Mouse (Mus musculus) embryonic fibroblast, embryonic 13.5 days (primary cell): ENCODE data around the gene Klk1b21. TPM values are rescaled to one million over a fixed set of nuclear protein-coding genes. Genes with fewer than 3 reads are reported as not detected.
"Not testable (repeated sequence)": the region's sequence is repeated elsewhere in the genome, so short reads cannot be mapped to it uniquely, and the experiment has no call there.

ENCODE experiments used
- H3K27ac ChIP-seq: 2 replicates; pipeline ENCODE4 v1.5.1; 2012; ENCODE audit warnings: low read length, control low read depth, inconsistent platforms; ENCODE audit not compliant: insufficient read depth
- H3K4me1 ChIP-seq: 2 replicates; pipeline ENCODE4 v1.6.1; 2011; ENCODE audit warnings: low read length; ENCODE audit not compliant: control insufficient read depth, insufficient read depth
- H3K4me3 ChIP-seq: 2 replicates; pipeline ENCODE4 v1.5.1; 2011; ENCODE audit warnings: mild to moderate bottlenecking, control low read depth, low read length; ENCODE audit not compliant: insufficient read depth
- CTCF ChIP-seq: IDR thresholded peaks from 2 replicates; pipeline ENCODE4 v1.5.1; 2011; ENCODE audit warnings: mild to moderate bottlenecking, control low read depth, low read length, moderate library complexity, borderline replicate concordance; ENCODE audit not compliant: insufficient read depth
- POLR2A ChIP-seq: IDR thresholded peaks from 2 replicates; pipeline ENCODE4 v1.6.1; 2011; ENCODE audit warnings: low read depth, mild to moderate bottlenecking, control low read depth, low read length, moderate library complexity
- polyA plus RNA-seq: library from polyadenylated mRNA; stranded (reverse); fragments of >200 nt; gene quantifications from 2 replicates; pipeline ENCODE4 v1.2.4, GENCODE M21; 2011; ENCODE audit warnings: low read depth; ENCODE audit not compliant: missing spikeins, insufficient read length

Gene Klk1b21
- not detected in 2 replicates for polyA plus RNA-seq

DNA sequence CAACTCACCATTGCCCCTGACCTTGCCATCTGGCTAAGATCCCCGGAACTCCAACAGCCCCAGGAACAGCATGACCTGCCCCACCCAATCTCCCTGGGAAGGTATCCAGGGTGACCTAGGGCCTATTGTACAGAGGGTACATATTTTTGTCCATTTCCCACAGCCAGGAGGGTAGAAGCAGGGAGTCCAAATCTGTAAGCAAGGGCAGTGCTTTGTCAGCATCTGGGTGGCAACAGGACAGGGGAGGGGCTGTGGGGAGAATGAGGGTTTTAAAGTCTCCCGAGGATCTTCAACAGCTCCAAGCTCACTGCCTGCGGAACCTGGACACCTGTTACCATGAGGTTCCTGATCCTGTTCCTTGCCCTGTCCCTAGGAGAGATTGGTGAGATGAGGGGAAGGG, at the start of gene Klk1b21:
Gene Klk1b21, plus strand, starts transcription at position 301 of the 400 bp plus-strand sequence.
- not testable (repeated sequence) for H3K4me1 ChIP-seq, H3K4me3 ChIP-seq, H3K27ac ChIP-seq

DNA sequence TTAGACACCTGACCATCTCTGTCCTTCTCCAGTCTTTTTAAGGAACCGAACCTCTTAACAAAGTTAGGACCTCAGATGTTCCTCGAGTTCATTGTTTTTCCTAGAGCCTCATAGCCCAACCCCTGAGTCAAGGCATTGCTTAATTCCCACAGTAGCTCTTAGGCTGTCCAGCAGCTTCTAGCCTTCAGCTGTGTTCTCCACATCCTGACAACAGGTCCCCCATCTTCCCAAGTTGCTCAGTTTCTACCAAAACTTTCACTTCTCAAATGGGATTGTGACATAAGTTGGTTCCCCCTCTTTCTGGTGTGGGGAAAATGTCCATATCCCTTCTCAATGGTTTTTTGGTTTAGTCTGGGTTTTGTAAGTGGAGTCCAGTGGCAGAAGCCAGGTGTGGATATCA, 30.0 kb upstream of the Klk1b21 start:
- Histone ChIP-seq H3K27ac (no peak overlapping the region), H3K4me1 (no peaks in the 10 kb centered on the region), H3K4me3 (no peak overlapping the region)
- no peak for TF ChIP-seq POLR2A
- no peak for TF ChIP-seq CTCF

DNA sequence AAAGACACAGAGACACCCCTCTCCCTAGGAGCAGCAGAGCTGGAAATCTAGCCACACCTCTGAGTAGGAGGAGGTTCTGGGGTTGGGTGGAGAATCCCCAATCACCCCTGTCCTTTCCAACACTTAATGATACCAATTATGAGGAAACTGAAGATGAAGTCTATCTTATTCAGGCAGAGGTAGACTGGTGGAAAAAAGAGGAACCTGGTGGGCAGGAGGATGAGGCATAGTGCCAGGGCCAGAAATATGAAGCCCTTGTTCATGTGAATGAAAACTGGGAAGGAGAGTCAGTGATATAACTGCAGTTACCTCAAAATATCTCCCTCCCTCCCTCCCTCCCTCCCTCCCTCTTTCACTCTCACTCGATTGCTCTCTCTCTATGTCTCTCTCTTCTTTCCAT, 24.4 kb upstream of the Klk1b21 start:
- no peak overlapping the region for H3K27ac ChIP-seq
- H3K4me3 ChIP-seq, result no peak overlapping the region
- no peak for TF ChIP-seq CTCF
- no peak for TF ChIP-seq POLR2A
- no peaks in the 10 kb centered on the region for H3K4me1 ChIP-seq

DNA sequence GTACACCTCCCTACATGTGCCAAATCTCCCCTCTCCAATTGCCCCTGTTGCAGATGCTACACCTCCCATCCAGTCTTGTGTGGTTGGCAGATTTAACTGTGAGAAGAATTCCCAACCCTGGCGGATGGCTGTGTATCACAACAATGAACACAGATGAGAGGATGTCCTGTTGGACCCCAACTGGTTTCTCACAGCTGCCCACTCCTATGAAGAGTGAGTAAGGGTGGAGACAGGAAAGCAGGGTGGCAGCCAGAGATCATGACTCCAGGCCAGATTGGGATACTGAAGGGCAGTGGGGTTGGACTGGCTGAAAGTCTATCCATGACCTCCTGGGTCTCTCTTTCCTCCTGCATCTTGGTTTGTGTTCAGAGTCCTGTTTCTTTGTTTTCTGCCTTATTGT, 6.0 kb upstream of the Klk1b21 start:
- no peaks in the 10 kb centered on the region for H3K4me1 ChIP-seq
- TF ChIP-seq CTCF (no peak), POLR2A (no peak)
- H3K4me3 ChIP-seq, result no peak overlapping the region
- no peak overlapping the region for H3K27ac ChIP-seq

DNA sequence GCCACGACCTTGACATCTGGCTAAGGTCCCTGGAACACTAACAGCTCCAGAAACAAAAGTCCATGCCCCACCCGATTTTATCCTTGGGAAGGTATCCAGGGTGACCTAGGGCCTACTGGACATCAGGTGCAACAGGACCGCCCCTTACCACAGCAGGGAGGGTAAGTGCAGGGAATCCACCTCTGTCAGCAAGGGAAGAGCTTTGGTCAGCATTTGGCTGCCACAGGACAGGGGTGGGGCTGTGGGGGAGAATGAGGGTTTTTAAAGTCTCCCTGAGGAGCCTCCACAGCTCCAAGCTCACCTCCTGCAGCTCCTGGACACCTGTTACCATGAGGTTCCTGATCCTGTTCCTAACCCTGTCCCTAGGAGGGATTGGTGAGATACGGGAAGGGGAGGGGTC, 10.2 kb downstream of the Klk1b21 start, which contains the start of gene Klk1b22:
Gene Klk1b22, plus strand, starts transcription at position 301 of the 400 bp plus-strand sequence.
- H3K4me1 ChIP-seq, result no peaks in the 10 kb centered on the region
- no peak within 1 kb of the TSS for H3K27ac ChIP-seq
- H3K4me3 ChIP-seq, result no peak within 1 kb of the TSS
- no peak for TF ChIP-seq POLR2A
- TF ChIP-seq CTCF, result no peak

DNA sequence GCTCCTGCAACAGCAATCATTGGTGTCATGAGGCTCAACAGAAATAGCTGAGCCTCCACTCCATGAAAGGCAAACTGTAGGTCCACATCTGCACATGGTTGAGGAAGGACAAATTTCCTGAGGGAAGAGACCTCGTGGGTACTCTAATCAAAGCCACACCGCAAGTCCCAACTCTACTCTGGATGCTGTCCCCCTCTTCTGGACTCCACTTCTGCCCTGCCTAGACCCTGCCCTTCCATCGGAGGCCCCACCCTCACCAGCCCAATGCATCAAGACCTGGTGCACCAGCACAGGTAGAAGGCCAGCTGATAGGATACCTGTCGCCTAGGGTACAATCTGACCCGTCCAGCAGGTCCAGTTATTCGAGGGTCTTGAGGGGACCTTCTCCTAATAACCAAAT, 21.3 kb downstream of the Klk1b21 start:
- H3K4me1 ChIP-seq, result no peaks in the 10 kb centered on the region
- H3K4me3 ChIP-seq, result no peak overlapping the region
- TF ChIP-seq POLR2A (no peak), CTCF (no peak)
- H3K27ac ChIP-seq, result no peak overlapping the region

DNA sequence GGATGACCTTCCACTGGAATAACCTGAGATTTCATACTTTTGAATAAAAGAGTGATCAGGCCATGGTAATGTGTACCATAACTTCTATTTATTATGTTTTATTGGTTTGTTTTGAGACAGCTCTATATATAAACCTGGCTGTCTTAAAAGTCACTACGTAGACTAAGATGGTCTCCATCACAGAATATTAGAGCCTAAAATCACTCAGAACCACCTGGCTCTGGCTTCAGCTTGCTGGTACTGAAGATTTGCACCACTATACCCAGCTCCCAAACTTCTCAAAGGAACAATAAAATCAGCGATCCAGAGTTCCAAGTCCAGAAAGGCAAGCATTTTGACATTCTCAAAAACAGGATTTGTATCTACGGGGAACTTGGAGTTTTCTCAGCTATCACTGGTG, 34.3 kb downstream of the Klk1b21 start, which contains the start of gene Klk1b16:
Gene Klk1b16, plus strand, starts transcription at position 301 of the 400 bp plus-strand sequence.
- no peaks in the 10 kb centered on the region for H3K4me1 ChIP-seq
- H3K4me3 ChIP-seq, result no peak within 1 kb of the TSS
- TF ChIP-seq POLR2A (no peak), CTCF (no peak)
- no peak within 1 kb of the TSS for H3K27ac ChIP-seq

Other genes starting within 250 kb of the Klk1b21 start
- gene Klk4, start 221.2 kb upstream of the Klk1b21 start, polyA plus RNA-seq, result not detected in 2 replicates
- not detected in 2 replicates for gene Klk15, start 168.6 kb upstream of the Klk1b21 start, polyA plus RNA-seq
- not detected in 2 replicates for gene Klk1b8, start 151.7 kb upstream of the Klk1b21 start, polyA plus RNA-seq
- not detected in 2 replicates for gene Klk1b1, start 135.6 kb upstream of the Klk1b21 start, polyA plus RNA-seq
- gene Klk1b9, start 126.3 kb upstream of the Klk1b21 start, polyA plus RNA-seq, result not detected in 2 replicates
- not detected in 2 replicates for gene Klk1b11, start 106.5 kb upstream of the Klk1b21 start, polyA plus RNA-seq
- gene Klk1b26, start 90.2 kb upstream of the Klk1b21 start, polyA plus RNA-seq, result not detected in 2 replicates
- gene Klk1b27, start 50.0 kb upstream of the Klk1b21 start, polyA plus RNA-seq, result not detected in 2 replicates
- not detected in 2 replicates for gene Klk1b22, start 10.3 kb downstream of the Klk1b21 start, polyA plus RNA-seq
- gene Klk1b16, start 34.4 kb downstream of the Klk1b21 start, polyA plus RNA-seq, result not detected in 2 replicates
- not detected in 2 replicates for gene Klk1b24, start 85.9 kb downstream of the Klk1b21 start, polyA plus RNA-seq
- gene Klk1b3, start 95.9 kb downstream of the Klk1b21 start, polyA plus RNA-seq, result not detected in 2 replicates
- gene Klk1b4, start 105.1 kb downstream of the Klk1b21 start, polyA plus RNA-seq, result not detected in 2 replicates
- gene Klk1b5, start 113.6 kb downstream of the Klk1b21 start, polyA plus RNA-seq, result not detected in 2 replicates
- gene Klk1, start 123.0 kb downstream of the Klk1b21 start, polyA plus RNA-seq, result not detected in 2 replicates
- gene Gm36864, start 133.8 kb downstream of the Klk1b21 start, polyA plus RNA-seq, result not detected in 2 replicates
- 0.75 and 1.1 TPM in 2 replicates for gene 1700028J19Rik, start 144.4 kb downstream of the Klk1b21 start, polyA plus RNA-seq
- gene 2410002F23Rik, start 144.4 kb downstream of the Klk1b21 start, polyA plus RNA-seq, result 71.4 and 78.0 TPM in 2 replicates
- not detected in 2 replicates for gene Acp4, start 155.1 kb downstream of the Klk1b21 start, polyA plus RNA-seq
- gene Gm15517, start 159.1 kb downstream of the Klk1b21 start, polyA plus RNA-seq, result not detected in 2 replicates
- 2.6 and 13.4 TPM in 2 replicates for gene Clec11a, start 204.6 kb downstream of the Klk1b21 start, polyA plus RNA-seq
- gene Shank1, start 207.9 kb downstream of the Klk1b21 start, polyA plus RNA-seq, result 1.1 and 2.6 TPM in 2 replicates